In genomic region chr14:122183974-122184373, GRCm38 (mm10) we compare ENCODE assay signal across 15 mouse cellular contexts. TPM values are rescaled to one million over a fixed set of nuclear protein-coding genes. Genes with fewer than 3 reads are reported as not detected.
A peak's percentile ranks its signal among the peaks of the same experiment; 100 is the strongest.
DNase-seq lines count a peak whose midpoint lies in the region; ATAC-seq and TF ChIP-seq lines count a peak whose summit lies in the region.
"Had no signal": no experiment of that assay in that cellular context is flagged by ENCODE, and none has a peak within 500 bp of the region (broad histone marks: within the 10 kb centered on the region; RNA-seq: fewer than 3 reads in every experiment).

No protein-coding gene starts in this region.

- peak overlapping the region; percentile 18; the same call in 1 of the 2 replicates for H3K4me3 ChIP-seq in G1E (ENCODE audit: low read depth, low read length)
- H3K4me3 ChIP-seq in liver, embryonic 14.5 days (ENCODE audit: insufficient read depth in 1 of 2, low read depth in 2 of 2, low read length in 2 of 2) = peak overlapping the region in 1 of 2 experiments; percentile 31; a peak in 2 of 4 replicates
- H3K4me3 ChIP-seq: embryonic facial prominence, embryonic 13.5 days; forebrain, embryonic 12.5 days; heart, embryonic 15.5 days; hindbrain, embryonic 12.5 days; limb, embryonic 15.5 days; midbrain, embryonic 13.5 days had no signal

- H3K4me2 ChIP-seq in liver, embryonic 14.5 days (ENCODE audit: low read depth) = peak overlapping the region; percentile 62
- H3K4me2 ChIP-seq: embryonic facial prominence, embryonic 13.5 days; forebrain, embryonic 12.5 days; heart, embryonic 15.5 days; hindbrain, embryonic 12.5 days; limb, embryonic 15.5 days; midbrain, embryonic 13.5 days had no signal

- peaks cover 55% of the 10 kb centered on the region for H3K4me1 ChIP-seq in G1E (ENCODE audit: insufficient read depth, low read depth, low read length)
- peaks cover 32 to 33% of the 10 kb centered on the region in 2 experiments for H3K4me1 ChIP-seq in liver, embryonic 14.5 days (replicated peaks; ENCODE audit: control insufficient read depth in 2 of 2, insufficient read depth in 2 of 2, low read length in 1 of 2)

- H3K9ac ChIP-seq in liver, embryonic 14.5 days (replicated peaks) = peak overlapping the region; percentile 55
- H3K9ac ChIP-seq: embryonic facial prominence, embryonic 13.5 days; forebrain, embryonic 12.5 days; heart, embryonic 15.5 days; hindbrain, embryonic 12.5 days; limb, embryonic 15.5 days; midbrain, embryonic 13.5 days had no signal

- intact Hi-C loops in left cerebral cortex, postnatal 25 days (cut with DNase I) = no loop called here

- ATAC-seq in G1E (ENCODE audit: extremely low read depth, insufficient number of reproducible peaks, low FRiP score, poor library complexity, severe bottlenecking) = peak; percentile 65
- peak; percentile 43 for ATAC-seq in common myeloid progenitor, adult 5-6 weeks (replicated peaks; ENCODE audit: low read depth, poor library complexity, severe bottlenecking)
- ATAC-seq in liver, embryonic 14.5 days (ENCODE audit: insufficient read depth) = peak; percentile 17; the same call in 1 of the 2 replicates
- ATAC-seq: midbrain, embryonic 13.5 days had no signal

- DNase-seq in 416B (ENCODE audit: low read depth) = peak; percentile 43
- DNase-seq in G1E (ENCODE audit: low spot score) = peak; percentile 50
- DNase-seq in liver, embryonic 14.5 days (ENCODE audit: low read depth in 3 of 3, low spot score in 3 of 3) = peak; percentile 63 to 78 (median 64)
- no peak for DNase-seq in urinary bladder, adult 18-20 months (ENCODE audit: low spot score in 2 of 2)
- no peak for DNase-seq in left cerebral cortex, postnatal 25 days (ENCODE audit: low spot score in 2 of 2)
- no peak for DNase-seq in thymus, postnatal 36 days
- DNase-seq: kidney, adult 11 months; kidney, postnatal 14 days had no signal

- TF ChIP-seq EP300 in liver, embryonic 14.5 days (IDR thresholded peaks at IDR 0.05; ENCODE audit: low read depth) = peak; percentile 44; the same call in 1 of the 2 replicates

- H3K36me3 ChIP-seq in G1E (replicated peaks) = peaks cover 31% of the 10 kb centered on the region
- no peaks in the 10 kb centered on the region for H3K36me3 ChIP-seq in liver, embryonic 14.5 days (replicated peaks; ENCODE audit: control insufficient read depth, insufficient read depth, low read depth)
- H3K36me3 ChIP-seq: embryonic facial prominence, embryonic 13.5 days; forebrain, embryonic 12.5 days; heart, embryonic 15.5 days; hindbrain, embryonic 12.5 days; limb, embryonic 15.5 days; midbrain, embryonic 13.5 days had no signal

- peaks cover 12% of the 10 kb centered on the region for H3K9me3 ChIP-seq in G1E (replicated peaks)
- H3K9me3 ChIP-seq in liver, embryonic 14.5 days (ENCODE audit: control insufficient read depth, low read length) = no peaks in the 10 kb centered on the region
- H3K9me3 ChIP-seq: embryonic facial prominence, embryonic 13.5 days; forebrain, embryonic 12.5 days; heart, embryonic 15.5 days; hindbrain, embryonic 12.5 days; limb, embryonic 15.5 days; midbrain, embryonic 13.5 days had no signal

- peak overlapping the region; percentile 81 for H3K27ac ChIP-seq in liver, embryonic 14.5 days
- H3K27ac ChIP-seq: embryonic facial prominence, embryonic 13.5 days; forebrain, embryonic 12.5 days; heart, embryonic 15.5 days; hindbrain, embryonic 12.5 days; limb, embryonic 15.5 days; midbrain, embryonic 13.5 days had no signal

- 22% methylated on average over 11 of the region's 11 CpGs for WGBS in liver, embryonic 14.5 days (ENCODE audit: insufficient replicate concordance)

- no peak for TF ChIP-seq CTCF in G1E (IDR thresholded peaks at IDR 0.05; ENCODE audit: low read depth, low read length)
- TF ChIP-seq CTCF in liver, embryonic 14.5 days (IDR thresholded peaks at IDR 0.05; ENCODE audit: low read depth) = no peak

- no peaks in the 10 kb centered on the region for H3K27me3 ChIP-seq in G1E (ENCODE audit: insufficient read depth, low read length)
- H3K27me3 ChIP-seq in liver, embryonic 14.5 days (ENCODE audit: control insufficient read depth, insufficient read depth, low read length) = no peaks in the 10 kb centered on the region
- H3K27me3 ChIP-seq: embryonic facial prominence, embryonic 13.5 days; heart, embryonic 15.5 days; hindbrain, embryonic 12.5 days had no signal

RNA-seq across cellular contexts. Expression of gene Clybl, which starts 2.5 kb away (rescaled TPM):
- 263 and 301 TPM in 2 replicates for total RNA-seq in G1E (2014; fragmentation: Nextera tagmentation)
- 45.1 and 48.2 TPM in 2 replicates for total RNA-seq in G1E (2017)
- 38.7 and 44.6 TPM in 2 replicates for polyA plus RNA-seq in G1E (2012)
- total RNA-seq in common myeloid progenitor, adult 5-6 weeks (2017) = 15.2 and 17.2 TPM in 2 replicates
- polyA plus RNA-seq in liver, embryonic 14.5 days (2012; rRNA removed) = 10.0 and 15.6 TPM in 2 replicates
- polyA plus RNA-seq in liver, embryonic 14.5 days (2014; fragmentation: Nextera tagmentation; extraction: Ambion mirVana) = 28.9 and 29.4 TPM in 2 replicates
- total RNA-seq in left cerebral cortex, postnatal 25 days (2021) = 10 to 100 TPM; 21.5 to 23.8 TPM

Comparison
In these comparisons a context has a peak if more than half of its experiments do, and no peak if none do; other contexts are left out.
1. DNase-seq: peak in 416B (single experiment), G1E (single experiment) and liver, embryonic 14.5 days (3 of 3); none in urinary bladder, adult 18-20 months (0 of 2), left cerebral cortex, postnatal 25 days (0 of 2) and thymus, postnatal 36 days (0 of 2).
2. Peak in every context shown above with its lines, with median percentiles within 50 percentile points of each other: ATAC-seq.